Mouse (Mus musculus) testis, adult 2 months (tissue): ENCODE results near the gene Plekhg4. TPM values are rescaled to one million over a fixed set of nuclear protein-coding genes. Genes with fewer than 3 reads are reported as not detected.

Experiments used
- H3K27ac ChIP-seq: fragments of 200-500 bp; 2 replicates; pipeline ENCODE4 v1.5.1; 2012; ENCODE audit warnings: low read depth, low read length; ENCODE audit not compliant: control insufficient read depth, insufficient read depth
- H3K27me3 ChIP-seq: fragments of 200-500 bp; 2 replicates; pipeline ENCODE4 v1.6.1; 2012; ENCODE audit warnings: mild to moderate bottlenecking, low read length, moderate library complexity; ENCODE audit not compliant: control insufficient read depth, insufficient read depth
- H3K36me3 ChIP-seq: fragments of 200-500 bp; 2 replicates; pipeline ENCODE4 v1.6.1; 2012; ENCODE audit warnings: mild to moderate bottlenecking, low read length; ENCODE audit not compliant: control insufficient read depth, insufficient read depth
- H3K4me1 ChIP-seq: fragments of 200-500 bp; 2 replicates; pipeline ENCODE4 v1.6.1; 2012; ENCODE audit warnings: low read length; ENCODE audit not compliant: control insufficient read depth, insufficient read depth
- H3K4me3 ChIP-seq: fragments of 200-500 bp; 2 replicates; pipeline ENCODE4 v1.5.1; 2012; ENCODE audit warnings: low read depth, mild to moderate bottlenecking, low read length, moderate library complexity, mixed read lengths; ENCODE audit not compliant: control insufficient read depth
- CTCF ChIP-seq: fragments of 200-500 bp; IDR thresholded peaks from 2 replicates; pipeline ENCODE4 v1.5.1; 2012; ENCODE audit warnings: low read depth, mild to moderate bottlenecking, inconsistent platforms, low read length, moderate library complexity; ENCODE audit not compliant: control insufficient read depth, insufficient read depth, insufficient replicate concordance
- POLR2A ChIP-seq: fragments of 200-500 bp; IDR thresholded peaks from 2 replicates; pipeline ENCODE4 v1.6.1; 2012; ENCODE audit warnings: low read depth, mild to moderate bottlenecking, inconsistent platforms, low read length, moderate library complexity; ENCODE audit not compliant: control insufficient read depth
- polyA plus RNA-seq: library from polyadenylated mRNA; depleted of rRNA; stranded (reverse); fragments of >200 nt; gene quantifications from 2 replicates; pipeline ENCODE4 v1.2.3, GENCODE M21; 2012

The Plekhg4 gene
- polyA plus RNA-seq, 1 experiment, result 24.2 TPM

GRCm38 (mm10) chr8:105353583-105354135 lies 19.4 kb upstream of the Plekhg4 start:
- Histone ChIP-seq H3K27me3 (no peaks in the 10 kb centered on the region), H3K27ac (no peak overlapping the region), H3K36me3 (no peaks in the 10 kb centered on the region; the same call in 1 of the 2 replicates), H3K4me1 (peaks cover 17% of the 10 kb centered on the region), H3K4me3 (no peak overlapping the region)
- TF ChIP-seq POLR2A (no peak), CTCF (no peak)

DNA sequence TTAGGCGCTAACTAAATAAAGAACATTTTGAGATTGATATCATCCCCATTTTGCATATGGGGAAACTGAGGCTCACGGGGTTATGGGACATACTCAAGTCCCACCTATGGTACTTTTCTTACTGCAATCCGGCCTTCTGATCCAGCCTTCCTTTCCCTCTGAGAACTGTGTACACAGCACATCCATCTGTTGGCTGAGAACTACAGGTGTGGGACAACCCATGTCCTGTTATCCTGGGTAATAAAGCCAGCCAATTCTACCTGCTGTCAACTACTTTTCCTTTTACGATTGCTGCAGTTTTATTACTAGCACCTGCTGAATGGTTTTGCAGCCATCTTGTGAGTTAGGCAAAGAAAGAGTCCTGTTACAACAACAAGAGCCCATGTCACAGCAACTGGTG lies 18.5 kb upstream of the Plekhg4 start:
- Histone ChIP-seq H3K4me1 (peaks cover 9% of the 10 kb centered on the region), H3K4me3 (no peak overlapping the region), H3K27ac (no peak overlapping the region), H3K27me3 (no peaks in the 10 kb centered on the region), H3K36me3 (no peaks in the 10 kb centered on the region; the same call in 1 of the 2 replicates)
- TF ChIP-seq POLR2A (no peak), CTCF (no peak)

- TF ChIP-seq POLR2A (no peak), CTCF (no peak)
- H3K27ac ChIP-seq, result no peak overlapping the region
- H3K4me1 ChIP-seq, result peaks cover 4% of the 10 kb centered on the region
- no peak overlapping the region for H3K4me3 ChIP-seq
- H3K27me3 ChIP-seq, result no peaks in the 10 kb centered on the region
- H3K36me3 ChIP-seq, result no peaks in the 10 kb centered on the region; the same call in 1 of the 2 replicates
Observed at GRCm38 (mm10) chr8:105355179-105356024, 17.7 kb upstream of the Plekhg4 start.

DNA sequence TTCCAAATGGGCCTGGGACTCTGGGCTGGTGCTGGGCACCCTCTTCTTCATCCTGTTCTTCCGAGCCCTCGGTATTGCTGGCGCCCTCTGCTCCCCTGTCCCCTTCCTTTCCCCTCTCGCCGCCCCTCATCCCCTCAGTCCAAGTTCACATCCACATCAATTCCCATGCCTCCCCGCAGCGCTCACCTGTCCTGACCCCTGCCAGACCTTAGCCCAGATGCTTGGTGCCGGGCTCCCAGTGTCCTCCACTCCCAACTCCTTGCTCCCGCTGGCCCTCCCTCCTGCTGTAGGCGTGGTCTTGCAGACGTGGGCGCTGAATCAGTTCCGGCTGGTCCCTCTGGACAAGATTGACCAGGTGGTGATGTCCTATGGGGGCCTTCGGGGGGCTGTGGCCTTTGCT lies 16.4 kb upstream of the Plekhg4 start:
- peaks cover 4% of the 10 kb centered on the region for H3K4me1 ChIP-seq
- no peaks in the 10 kb centered on the region; the same call in 1 of the 2 replicates for H3K36me3 ChIP-seq
- H3K4me3 ChIP-seq, result no peak overlapping the region
- H3K27me3 ChIP-seq, result no peaks in the 10 kb centered on the region
- H3K27ac ChIP-seq, result no peak overlapping the region
- TF ChIP-seq POLR2A, result no peak
- no peak for TF ChIP-seq CTCF

DNA sequence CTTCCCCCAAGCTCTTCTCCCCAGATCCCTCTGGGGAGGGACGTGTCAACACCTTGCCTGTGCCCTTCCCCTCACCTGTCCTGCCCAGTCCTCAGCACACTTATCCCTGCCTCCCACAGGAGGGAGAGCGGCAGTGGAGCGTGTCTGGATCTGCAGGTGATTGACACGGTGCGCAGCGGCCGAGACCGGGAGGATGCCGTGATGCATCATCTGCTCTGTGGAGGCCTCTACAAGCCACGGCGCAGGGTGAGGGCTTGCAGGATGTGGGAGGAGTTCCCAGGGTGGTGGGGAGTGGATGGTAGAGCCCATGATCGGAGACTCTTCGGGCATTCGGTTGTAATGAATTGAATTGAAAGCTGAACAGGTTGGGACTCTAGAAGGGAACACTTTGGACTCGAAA lies 13.9 kb upstream of the Plekhg4 start:
- H3K36me3 ChIP-seq, result no peaks in the 10 kb centered on the region; the same call in 1 of the 2 replicates
- TF ChIP-seq POLR2A, result no peak
- TF ChIP-seq CTCF, result no peak
- peaks cover 4% of the 10 kb centered on the region for H3K4me1 ChIP-seq
- no peaks in the 10 kb centered on the region for H3K27me3 ChIP-seq
- H3K27ac ChIP-seq, result no peak overlapping the region
- no peak overlapping the region for H3K4me3 ChIP-seq

GRCm38 (mm10) chr8:105359646-105360045 lies 13.4 kb upstream of the Plekhg4 start:
- Histone ChIP-seq H3K27me3 (no peaks in the 10 kb centered on the region), H3K27ac (no peak overlapping the region), H3K36me3 (no peaks in the 10 kb centered on the region; the same call in 1 of the 2 replicates), H3K4me1 (peaks cover 4% of the 10 kb centered on the region), H3K4me3 (no peak overlapping the region)
- TF ChIP-seq POLR2A, result no peak
- no peak for TF ChIP-seq CTCF
